Mouse (Mus musculus): ENCODE measurements around the gene Tacstd2. TPM values are rescaled to one million over a fixed set of nuclear protein-coding genes. Genes with fewer than 3 reads are reported as not detected.
"Not testable (repeated sequence)": the region's sequence is repeated elsewhere in the genome, so short reads cannot be mapped to it uniquely, and the experiment has no call there.

Tacstd2 gene
- under 1 TPM in 1 of 2 experiments, not detected in 1; 0.18 TPM for total RNA-seq (2021)

DNA sequence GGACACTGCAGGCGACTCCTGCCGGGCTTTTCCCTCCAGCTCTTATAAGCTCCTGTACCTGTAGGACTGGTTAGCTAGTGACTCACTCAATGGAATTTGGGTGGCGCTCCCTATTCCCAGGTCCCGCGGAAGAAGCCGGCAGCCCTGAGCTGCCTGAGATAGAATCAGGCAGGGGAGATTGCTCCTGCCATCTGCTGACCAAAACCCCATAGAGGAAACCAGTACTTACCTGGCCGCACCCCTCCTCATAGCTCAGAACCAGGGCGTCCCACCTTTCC lies at the start of gene Tacstd2:
Gene Tacstd2 (minus strand): TSS at position 20 of the 278 bp plus-strand sequence.
- no peak for DNase-seq (ENCODE audit: low spot score in 2 of 2)
- intact Hi-C loops (cut with DNase I), result loop anchor here (10.0 kb wide), 1 partner anchor 361 kb away; no protein-coding TSS in a partner anchor

DNA sequence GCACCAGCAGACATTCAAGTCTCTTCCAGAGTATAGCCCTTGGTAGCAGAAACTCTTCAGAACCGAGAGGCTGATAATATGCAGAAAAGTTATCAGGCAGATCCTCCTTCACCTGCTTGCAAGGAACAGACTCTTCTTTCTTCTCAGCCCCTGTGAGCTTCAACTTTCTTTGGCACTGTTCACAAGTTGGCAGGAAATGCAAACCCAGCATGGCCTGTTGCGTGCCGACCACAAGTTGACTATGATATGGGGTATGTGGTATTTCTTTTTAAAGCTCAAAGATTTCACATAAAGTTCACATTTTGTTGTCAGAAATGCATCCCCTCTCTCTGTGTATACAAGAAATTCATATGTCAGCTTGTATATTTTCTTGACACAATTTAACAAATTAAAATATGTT lies 30.7 kb upstream of the Tacstd2 start:
- DNase-seq (ENCODE audit: low spot score in 2 of 2), result no peak
- intact Hi-C loops (cut with DNase I), result no loop called here

DNA sequence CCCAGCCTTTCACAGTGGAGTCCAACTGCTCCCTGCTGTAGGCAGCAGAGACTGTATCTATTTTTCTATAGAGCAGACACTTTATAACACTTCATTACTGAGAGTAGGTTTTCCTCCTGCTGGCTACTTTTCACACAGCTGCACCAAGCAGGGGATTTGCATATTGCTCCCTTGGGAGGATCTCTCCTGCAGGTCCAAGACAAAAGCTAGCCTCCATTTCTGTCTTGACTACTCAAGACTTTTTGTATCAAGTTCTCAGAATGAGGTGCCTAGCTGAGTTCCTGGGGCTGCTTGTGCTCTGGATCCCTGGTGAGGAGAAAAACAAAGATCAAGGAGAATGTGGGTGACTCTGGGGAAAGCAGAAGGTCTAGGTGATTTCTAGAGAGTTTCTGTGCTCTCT lies 19.8 kb upstream of the Tacstd2 start:
- no peak for DNase-seq (ENCODE audit: low spot score in 2 of 2)
- intact Hi-C loops (cut with DNase I), result no loop called here

DNA sequence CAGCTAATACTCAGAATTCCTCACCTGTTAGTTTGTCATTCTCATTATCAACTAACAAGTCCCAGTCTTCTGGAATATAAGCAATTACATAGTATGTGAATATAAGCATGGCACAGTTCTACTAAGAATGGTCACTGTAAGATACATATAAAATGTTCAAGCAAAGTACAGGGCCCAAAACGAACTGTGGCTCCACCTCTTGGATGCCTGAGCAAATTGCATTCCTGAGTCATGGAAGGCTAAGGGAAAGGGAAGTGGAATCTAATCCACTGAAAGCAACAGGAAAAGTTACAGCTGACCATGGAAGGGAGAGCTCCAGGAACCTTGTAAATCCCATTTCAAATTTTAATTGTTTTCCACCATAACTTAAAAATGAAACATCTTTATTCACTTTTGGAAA lies 14.0 kb upstream of the Tacstd2 start:
- no peak for DNase-seq (ENCODE audit: low spot score in 2 of 2)
- intact Hi-C loops (cut with DNase I), result loop anchor here (5.0 kb wide), 2 partner anchors 82 to 97 kb away; no protein-coding TSS in a partner anchor

DNA sequence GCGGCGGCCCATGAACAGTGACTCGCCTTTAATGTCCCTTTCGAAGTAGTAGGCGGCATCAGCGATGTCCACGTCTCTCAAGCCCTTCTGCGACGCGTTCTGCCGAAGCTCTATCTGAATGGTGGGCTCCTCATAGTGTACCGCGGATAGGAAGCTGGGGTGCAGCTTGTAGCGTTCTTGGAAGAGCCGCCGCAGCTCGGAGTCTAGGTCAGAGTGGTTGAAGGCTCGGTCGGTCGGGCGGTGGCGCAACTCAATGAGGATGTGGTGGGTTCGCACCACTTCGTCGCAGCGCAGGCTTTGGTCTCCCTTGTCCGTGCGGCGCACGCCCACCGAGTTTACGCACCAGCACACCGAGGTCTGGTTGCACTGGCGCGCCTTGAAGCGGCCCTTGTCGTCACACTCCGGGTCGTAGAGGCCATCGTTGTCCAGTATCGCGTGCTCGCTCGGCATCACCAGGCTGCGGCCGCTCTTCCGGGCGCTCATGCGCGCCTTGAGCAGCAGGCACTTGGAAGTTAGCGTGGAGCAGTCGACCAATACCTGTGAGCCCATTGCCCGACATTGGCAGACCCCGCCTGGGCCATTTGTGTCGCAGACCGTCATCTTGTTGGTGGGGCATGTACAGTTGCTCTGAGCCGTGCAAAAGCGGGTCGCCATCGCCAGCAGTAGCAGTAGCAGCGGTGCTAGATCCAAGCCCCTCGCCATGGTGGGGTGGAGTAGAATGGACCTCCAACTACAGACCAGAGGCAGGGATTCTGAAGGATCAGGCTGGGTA lies 405 bp downstream of the Tacstd2 start:
- intact Hi-C loops (cut with DNase I), result loop anchor here (10.0 kb wide), 1 partner anchor 360 kb away; no protein-coding TSS in a partner anchor

DNA sequence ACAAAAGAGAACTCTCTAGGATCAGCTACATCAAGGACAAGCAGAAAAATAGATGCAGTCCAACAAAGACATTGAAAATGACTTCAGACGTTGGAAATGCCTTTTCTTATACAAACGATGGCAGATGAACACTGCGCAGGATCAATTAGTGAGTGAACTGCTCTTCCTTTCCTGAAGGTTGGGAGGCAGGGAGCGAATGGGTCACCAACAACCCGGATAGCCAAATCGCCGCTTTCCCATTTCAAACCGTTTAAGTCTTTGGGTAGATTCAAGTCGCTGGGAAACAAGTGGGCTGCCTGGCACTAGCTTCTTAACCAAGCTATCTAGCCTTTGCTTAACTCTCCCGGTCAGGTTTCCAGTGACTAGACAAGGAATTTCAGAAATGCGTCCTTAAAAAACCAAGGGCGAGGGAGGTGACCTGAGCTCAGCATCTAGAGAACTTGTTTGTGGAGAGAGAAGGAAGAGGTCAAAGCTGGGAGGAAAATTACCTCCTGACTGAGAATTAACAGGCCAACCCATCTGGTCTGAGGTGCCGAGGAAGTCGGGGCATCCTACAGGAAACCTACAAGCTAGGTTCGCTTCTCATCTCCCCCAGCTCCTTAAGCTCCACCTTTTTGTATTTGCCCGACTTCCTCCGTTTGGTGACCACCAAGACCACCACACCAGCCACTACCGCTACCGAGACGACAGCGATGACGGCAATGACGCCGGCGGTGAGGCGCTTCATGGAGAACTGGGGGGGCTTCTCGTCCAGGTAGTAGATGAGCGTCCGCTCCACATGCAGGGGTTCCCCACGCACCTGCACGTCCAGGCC lies 1.2 kb downstream of the Tacstd2 start:
- DNase-seq (ENCODE audit: low spot score in 2 of 2), result no peak
- intact Hi-C loops (cut with DNase I), result loop anchor here (10.0 kb wide), 1 partner anchor 360 kb away; no protein-coding TSS in a partner anchor

More for the DNA sequence above, 405 bp downstream of the Tacstd2 start:
- DNase-seq (ENCODE audit: low spot score in 2 of 2), result peak in 1 of 2 experiments; percentile 7

DNA sequence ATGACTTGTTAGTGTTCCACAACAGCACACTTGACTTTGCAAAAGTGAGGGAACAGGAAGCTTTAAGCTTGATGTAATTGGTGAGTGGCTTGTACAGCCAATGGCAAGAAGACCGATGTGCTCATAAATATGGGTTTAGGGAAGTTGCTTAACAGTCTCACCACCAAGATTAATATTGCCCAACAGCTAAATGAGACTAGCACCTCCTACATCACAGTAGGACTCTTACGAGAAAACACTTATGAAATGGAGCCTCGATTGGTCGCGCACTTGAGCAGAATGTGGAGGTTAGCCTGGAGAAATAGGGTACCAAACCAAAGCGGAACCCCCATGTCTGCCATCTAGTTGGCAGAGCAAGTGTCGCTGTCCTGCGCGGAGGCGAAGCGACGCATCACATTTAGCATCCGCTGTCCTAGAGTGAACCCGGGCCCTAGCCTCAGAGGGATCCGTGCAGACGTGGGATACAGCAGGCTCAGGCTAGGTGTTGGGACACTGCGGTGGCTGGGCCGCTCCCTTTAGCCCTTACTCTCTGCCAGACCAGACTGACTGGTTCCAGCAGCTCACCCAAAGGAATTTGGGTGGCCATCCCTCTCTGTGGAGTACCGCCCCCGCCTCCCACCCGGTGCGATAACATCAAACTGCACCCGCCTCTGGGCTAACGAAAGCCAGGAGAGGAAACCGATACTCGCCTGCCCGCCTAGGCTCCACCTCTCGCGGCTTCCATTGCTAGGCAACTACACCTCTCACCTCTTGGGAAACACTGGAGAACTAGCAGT lies 2.7 kb downstream of the Tacstd2 start:
- intact Hi-C loops (cut with DNase I), result loop anchor here (10.0 kb wide), 1 partner anchor 358 kb away; no protein-coding TSS in a partner anchor
- peak in 1 of 2 experiments; percentile 33 for DNase-seq (ENCODE audit: low spot score in 2 of 2)

DNA sequence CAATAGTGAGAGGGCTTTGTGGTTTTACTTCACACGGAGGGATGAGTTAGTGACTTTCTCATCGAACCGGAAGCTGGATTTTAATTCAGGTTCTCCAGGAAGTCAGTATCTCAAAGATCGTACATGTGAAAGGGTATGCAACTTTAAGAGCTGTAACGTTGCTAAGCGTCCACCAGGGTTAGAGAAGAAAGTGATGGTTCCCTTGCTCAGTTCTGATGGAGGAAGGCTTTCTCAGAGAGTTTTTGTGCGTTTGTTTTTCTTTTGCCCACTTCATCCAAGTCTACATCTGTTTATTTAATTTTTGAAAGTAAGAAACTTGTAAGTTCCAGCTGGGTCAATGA lies 3.8 kb downstream of the Tacstd2 start:
- no peak for DNase-seq (ENCODE audit: low spot score in 2 of 2)
- intact Hi-C loops (cut with DNase I), result loop anchor here (10.0 kb wide), 1 partner anchor 357 kb away; no protein-coding TSS in a partner anchor

DNA sequence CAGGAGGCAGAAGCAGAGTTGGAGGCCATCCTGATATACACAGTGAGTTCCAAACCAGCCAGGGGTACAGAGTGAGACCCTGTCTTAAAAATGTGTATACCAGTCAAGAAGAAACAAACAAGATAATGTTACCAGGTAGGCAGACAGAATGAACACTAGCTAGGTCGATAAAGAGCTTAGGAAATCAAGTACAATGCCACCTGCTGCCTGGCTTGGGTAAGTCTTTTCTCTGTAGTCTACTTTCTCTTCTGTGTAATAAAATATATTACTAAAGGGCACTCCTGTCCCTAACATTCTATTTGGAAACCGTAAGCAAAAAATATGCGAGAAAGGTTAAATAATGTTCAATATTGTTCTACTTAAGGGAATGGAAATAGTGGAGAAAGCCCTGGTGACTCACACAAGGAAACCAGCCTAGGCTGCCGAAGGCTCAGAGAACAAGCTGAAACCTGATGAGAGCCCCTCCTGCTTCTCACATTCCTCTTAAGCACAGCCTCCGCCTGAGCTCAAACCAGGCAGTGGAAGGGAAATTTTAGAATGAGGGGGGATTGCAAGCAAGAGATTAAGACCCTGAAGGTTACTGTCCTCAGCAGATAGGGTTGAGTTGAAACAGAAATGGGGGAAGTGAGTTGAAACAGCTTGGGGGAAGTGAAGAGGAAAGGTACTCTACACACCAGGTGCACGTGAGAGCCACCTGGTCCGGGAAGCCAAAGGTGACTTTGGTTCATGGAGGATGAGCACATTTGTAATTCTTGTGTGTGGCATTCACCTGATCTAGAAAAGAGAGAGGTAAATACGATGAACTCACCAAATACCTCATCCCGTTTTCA lies 4.4 kb downstream of the Tacstd2 start:
- DNase-seq (ENCODE audit: low spot score in 2 of 2), result peak in 1 of 2 experiments; percentile 29
- intact Hi-C loops (cut with DNase I), result loop anchor here (10.0 kb wide), 1 partner anchor 356 kb away; no protein-coding TSS in a partner anchor

DNA sequence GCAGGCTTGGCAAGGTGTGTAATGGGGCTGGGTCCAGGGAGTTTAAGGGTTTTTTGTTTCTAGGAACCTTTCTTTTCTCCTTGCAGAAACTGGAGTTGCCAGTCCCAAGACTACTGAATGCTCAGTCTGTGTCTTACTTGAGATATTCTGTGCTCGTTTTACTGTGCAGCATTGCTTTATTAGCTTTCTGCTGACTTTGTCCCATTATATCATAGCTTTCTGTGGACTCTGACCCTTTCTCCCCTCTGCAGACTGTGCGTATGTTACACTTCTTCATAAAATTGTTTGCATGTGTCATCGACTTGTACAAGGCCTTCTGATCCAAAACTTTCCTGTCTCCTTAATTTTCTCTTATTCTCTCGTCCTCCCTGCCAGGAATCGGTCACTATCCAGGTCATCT lies 9.2 kb downstream of the Tacstd2 start:
- no peak for DNase-seq (ENCODE audit: low spot score in 2 of 2)
- intact Hi-C loops (cut with DNase I), result no loop called here

DNA sequence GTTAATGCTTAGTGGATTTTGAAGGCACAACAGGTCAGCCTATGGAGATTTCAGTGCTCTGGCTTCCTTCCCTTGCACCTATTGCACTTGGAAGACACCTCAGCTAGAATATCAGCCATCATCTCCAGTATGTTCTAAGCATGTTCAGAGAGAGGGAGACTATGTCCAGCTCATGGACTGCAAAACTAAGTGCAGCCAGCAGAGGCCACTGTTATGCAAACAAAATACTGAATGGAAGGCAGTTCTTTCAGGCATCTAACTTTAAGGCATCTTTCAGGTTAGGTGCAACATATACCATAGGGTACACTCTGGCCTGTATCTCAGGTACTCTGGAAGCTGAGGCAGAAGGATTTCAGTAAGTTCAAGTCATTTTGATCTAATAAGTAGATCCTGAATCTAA lies 24.8 kb downstream of the Tacstd2 start:
- peak; percentile 37 to 59 for DNase-seq (ENCODE audit: low spot score in 2 of 2)
- intact Hi-C loops (cut with DNase I), result no loop called here

DNA sequence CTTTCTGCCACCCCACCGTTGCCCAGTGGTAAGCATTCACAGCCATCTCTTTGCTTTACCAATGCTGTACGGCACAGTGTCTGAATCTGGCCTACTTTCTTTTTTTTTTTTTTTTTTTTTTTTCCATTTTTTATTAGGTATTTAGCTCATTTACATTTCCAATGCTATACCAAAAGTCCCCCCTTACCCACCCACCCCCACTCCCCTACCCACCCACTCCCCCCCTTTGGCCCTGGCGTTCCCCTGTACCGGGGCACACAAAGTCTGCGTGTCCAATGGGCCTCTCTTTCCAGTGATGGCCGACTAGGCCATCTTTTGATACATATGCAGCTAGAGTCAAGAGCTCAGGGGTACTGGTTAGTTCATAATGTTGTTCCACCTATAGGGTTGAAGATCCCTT lies 33.7 kb downstream of the Tacstd2 start:
- DNase-seq (ENCODE audit: low spot score in 2 of 2); intact Hi-C loops (cut with DNase I): not testable (repeated sequence)

DNA sequence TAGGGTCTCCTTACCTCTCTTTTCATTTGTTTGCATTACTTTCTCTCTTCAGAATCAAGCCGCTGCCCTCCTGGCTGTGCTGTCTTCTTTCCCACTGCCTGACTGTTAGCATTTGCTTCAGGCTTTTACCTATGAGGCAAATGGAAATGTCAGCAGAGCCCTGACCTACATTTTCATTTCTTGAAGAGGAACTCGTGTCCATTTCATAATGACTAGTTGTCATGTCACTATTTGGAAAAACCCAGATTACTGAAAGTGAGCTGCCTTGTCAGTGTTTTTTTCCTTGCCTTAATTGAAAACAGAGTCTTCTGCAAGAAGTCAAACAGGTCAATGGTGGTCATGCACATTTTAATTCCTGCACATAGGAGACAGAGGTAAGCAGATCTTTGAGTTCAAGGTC lies 43.8 kb downstream of the Tacstd2 start, which contains the start of gene Il23r:
Gene Il23r (minus strand): TSS at position 101 of the 400 bp plus-strand sequence.
- DNase-seq (ENCODE audit: low spot score in 2 of 2), result no peak
- intact Hi-C loops (cut with DNase I), result no loop called here

Other genes starting within 250 kb of the Tacstd2 start
- gene Il12rb2, start 159.6 kb downstream of the Tacstd2 start, total RNA-seq (2021), result under 1 TPM; 0.11 to 0.18 TPM
- not detected for gene Il23r, start 43.9 kb downstream of the Tacstd2 start, total RNA-seq (2021)

All from left cerebral cortex, postnatal 25 days (tissue).